Mouse (Mus musculus) lung, adult 2 months (tissue): ENCODE data around the gene Cdk11b. TPM values are rescaled to one million over a fixed set of nuclear protein-coding genes. Genes with fewer than 3 reads are reported as not detected.

ENCODE experiments used
- DNase-seq: peaks from one replicate; pipeline ENCODE4 v3.0.0; 2022
- H3K4me1 ChIP-seq: fragments of 200-500 bp; 2 replicates; pipeline ENCODE4 v1.6.1; 2011; ENCODE audit warnings: low read length; ENCODE audit not compliant: control insufficient read depth, insufficient read depth
- H3K4me3 ChIP-seq: fragments of 200-500 bp; replicated peaks from 2 replicates; pipeline ENCODE3; 2011; ENCODE audit warnings: low read depth, mild to moderate bottlenecking, control low read depth, low read length; ENCODE audit errors: extremely low read depth
- CTCF ChIP-seq: fragments of 200-500 bp; IDR thresholded peaks from 2 replicates; pipeline ENCODE4 v1.5.1; 2011; ENCODE audit warnings: mild to moderate bottlenecking, low read length, control low read depth; ENCODE audit not compliant: insufficient read depth
- POLR2A ChIP-seq: fragments of 200-500 bp; IDR thresholded peaks from 2 replicates; pipeline ENCODE4 v1.6.1; 2011; ENCODE audit warnings: low read depth, mild to moderate bottlenecking, control low read depth, low read length, borderline replicate concordance; ENCODE audit errors: extremely low read depth
- WGBS: fragments of 180-500 bp; shearing (Covaris S2); methylation state at CpG from one replicate; pipeline ENCODE4 v1.1.7; 2018; 5-methylcytosine and 5-hydroxymethylcytosine counted together
- polyA plus RNA-seq: library from polyadenylated mRNA; depleted of rRNA; stranded (reverse); fragments of >200 nt; gene quantifications from 2 replicates; pipeline ENCODE4 v1.2.3, GENCODE M21; 2012; rRNA removed

The Cdk11b gene
- 21.3 and 29.1 TPM in 2 replicates for polyA plus RNA-seq

GRCm38 (mm10) chr4:155624338-155625291, at the start of gene Cdk11b:
TSS of gene Cdk11b (plus strand) at chr4:155624854.
- TF ChIP-seq POLR2A (peak; percentile 93; the same call in 1 of the 2 replicates), CTCF (no peak)
- H3K4me1 ChIP-seq: peaks cover 5% of the 10 kb centered on the region
- under 1% methylated on average over 84 of the region's 84 CpGs for WGBS

DNA sequence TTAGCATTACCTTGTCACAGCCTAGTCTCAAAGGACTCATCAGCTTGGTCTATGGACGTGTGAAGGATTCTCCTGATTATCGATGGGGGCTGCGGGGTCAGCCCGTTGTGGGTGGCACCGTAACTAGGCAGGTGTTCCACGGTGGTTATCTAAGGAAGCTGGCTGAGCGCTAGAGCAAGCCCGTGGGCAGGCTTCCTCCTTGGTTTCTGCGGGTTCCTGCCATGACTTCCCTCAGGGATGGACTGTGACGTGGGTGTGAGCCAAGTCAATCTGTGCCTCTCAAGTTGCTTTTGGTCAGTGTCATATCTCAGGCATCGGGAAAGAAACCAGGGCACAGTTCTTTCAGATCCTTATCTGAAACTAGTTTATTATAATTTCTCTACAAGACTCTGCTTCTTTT, 49.7 kb upstream of the Cdk11b start:
- DNase-seq: no peak
- TF ChIP-seq POLR2A: no peak
- TF ChIP-seq CTCF: no peak
- peaks cover 4% of the 10 kb centered on the region; the same call in 1 of the 2 replicates for H3K4me1 ChIP-seq
- no peak overlapping the region for H3K4me3 ChIP-seq
- 55% methylated on average over 11 of the region's 11 CpGs for WGBS

More at GRCm38 (mm10) chr4:155624338-155625291, at the start of gene Cdk11b:
- DNase-seq: peak; percentile 95
- H3K4me3 ChIP-seq: peak within 1 kb of the TSS; percentile 96

DNA sequence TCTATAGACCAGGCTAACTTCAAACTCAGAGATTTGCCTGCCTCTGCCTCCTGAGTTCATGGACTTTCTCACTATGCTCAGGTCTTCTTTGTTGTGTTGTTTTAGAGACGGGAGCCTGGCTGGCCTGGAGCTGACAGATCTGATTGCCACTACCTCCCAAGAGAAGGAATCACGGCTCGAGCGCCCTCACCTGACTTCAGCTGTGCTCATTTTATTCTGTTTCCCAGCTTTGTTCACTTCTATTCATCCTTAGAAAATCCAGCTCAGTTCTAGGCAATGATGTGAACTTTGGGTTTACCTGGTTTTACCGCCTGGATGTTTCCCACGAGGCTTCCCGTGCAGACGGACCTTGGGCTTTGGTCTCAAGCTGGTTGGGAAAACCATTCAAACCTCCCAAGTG, 49.1 kb upstream of the Cdk11b start:
- H3K4me3 ChIP-seq: no peak overlapping the region
- DNase-seq: no peak
- peaks cover 4% of the 10 kb centered on the region; the same call in 1 of the 2 replicates for H3K4me1 ChIP-seq
- WGBS: 88% methylated on average over 8 of the region's 8 CpGs
- TF ChIP-seq POLR2A: no peak
- no peak for TF ChIP-seq CTCF

GRCm38 (mm10) chr4:155577132-155577531, 47.5 kb upstream of the Cdk11b start:
- 88% methylated on average over 9 of the region's 9 CpGs for WGBS

GRCm38 (mm10) chr4:155577741-155578140, 46.9 kb upstream of the Cdk11b start:
- TF ChIP-seq CTCF (no peak), POLR2A (no peak)
- no peaks in the 10 kb centered on the region; the same call in 1 of the 2 replicates for H3K4me1 ChIP-seq
- DNase-seq: no peak
- 87% methylated on average over 5 of the region's 5 CpGs for WGBS
- H3K4me3 ChIP-seq: no peak overlapping the region

More at GRCm38 (mm10) chr4:155577132-155577531, 47.5 kb upstream of the Cdk11b start:
- TF ChIP-seq POLR2A: no peak
- no peak for TF ChIP-seq CTCF
- no peaks in the 10 kb centered on the region; the same call in 1 of the 2 replicates for H3K4me1 ChIP-seq
- no peak overlapping the region for H3K4me3 ChIP-seq
- no peak for DNase-seq

DNA sequence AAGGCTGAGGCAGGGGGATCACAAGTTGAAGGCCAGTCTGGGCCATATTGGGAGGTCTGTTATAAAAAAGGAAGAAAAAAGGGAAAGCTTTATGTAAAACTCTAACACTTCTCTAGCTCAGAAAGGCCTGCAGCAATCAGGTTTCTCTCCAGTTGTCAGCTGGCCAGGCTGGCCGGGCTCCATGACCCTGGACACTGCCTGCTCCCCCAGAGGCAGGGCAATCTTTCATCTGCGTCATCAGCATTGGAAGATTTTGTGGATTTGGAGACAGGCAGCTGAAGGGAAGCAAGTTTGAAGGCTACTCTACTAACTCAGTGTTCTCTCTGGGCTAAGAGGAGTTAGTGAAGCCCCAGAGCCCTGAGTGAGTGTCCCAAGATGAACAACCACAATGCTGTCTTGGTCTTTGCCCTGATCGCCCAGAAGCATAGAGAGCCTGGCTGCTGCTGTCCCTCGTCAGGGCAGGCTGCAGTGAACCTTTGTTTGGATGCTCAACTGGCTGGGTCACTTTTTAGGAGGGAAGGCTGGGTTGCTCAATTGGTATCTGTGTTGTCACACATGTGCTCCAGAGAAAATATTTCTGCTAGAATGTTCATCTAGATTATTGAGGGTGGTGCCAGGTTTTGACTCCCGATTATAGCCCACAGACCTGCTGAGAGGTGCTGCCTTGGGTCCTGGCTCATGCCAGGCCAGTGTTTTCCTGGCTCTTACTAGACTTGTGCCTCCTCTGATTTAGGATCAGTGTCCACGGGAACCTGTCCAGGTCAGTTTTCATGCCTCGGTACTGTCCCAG, 46.1 kb upstream of the Cdk11b start:
- TF ChIP-seq POLR2A (no peak), CTCF (no peak)
- Histone ChIP-seq H3K4me1 (no peaks in the 10 kb centered on the region; the same call in 1 of the 2 replicates), H3K4me3 (no peak overlapping the region)
- DNase-seq: no peak
- 77% methylated on average over 7 of the region's 7 CpGs for WGBS

GRCm38 (mm10) chr4:155580420-155580819, 44.2 kb upstream of the Cdk11b start:
- TF ChIP-seq CTCF (peak; percentile 70), POLR2A (no peak)
- Histone ChIP-seq H3K4me3 (no peak overlapping the region), H3K4me1 (no peaks in the 10 kb centered on the region; the same call in 1 of the 2 replicates)
- WGBS: 28% methylated on average over 1 of the region's 1 CpGs
- peak; percentile 55 for DNase-seq

GRCm38 (mm10) chr4:155582279-155582905, 42.3 kb upstream of the Cdk11b start:
- H3K4me1 ChIP-seq: no peaks in the 10 kb centered on the region; the same call in 1 of the 2 replicates
- TF ChIP-seq POLR2A (no peak), CTCF (no peak)
- no peak overlapping the region for H3K4me3 ChIP-seq
- WGBS: 89% methylated on average over 6 of the region's 6 CpGs
- DNase-seq: no peak

DNA sequence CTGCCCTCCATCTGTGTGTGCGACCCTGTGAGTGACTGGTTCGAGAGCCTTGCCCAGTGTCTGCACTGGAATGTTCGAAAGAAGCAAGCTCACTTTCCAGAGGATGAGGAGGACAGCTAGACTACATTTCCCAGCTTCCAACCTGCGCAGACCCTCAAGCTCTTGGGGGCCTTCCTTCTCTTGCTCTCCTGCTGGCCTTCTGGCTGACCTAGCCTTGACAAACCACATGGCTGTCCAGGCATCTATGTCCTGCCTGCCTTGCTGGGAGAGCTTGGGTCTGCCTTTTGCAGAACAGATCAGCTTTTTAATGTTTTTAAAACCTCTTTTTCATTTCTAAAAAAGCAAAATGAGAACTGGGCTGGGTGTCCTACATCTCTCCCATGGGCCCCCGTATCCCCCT, 35.3 kb upstream of the Cdk11b start:
- H3K4me3 ChIP-seq: no peak overlapping the region
- no peak for TF ChIP-seq POLR2A
- no peak for TF ChIP-seq CTCF
- no peak for DNase-seq
- no peaks in the 10 kb centered on the region for H3K4me1 ChIP-seq
- 96% methylated on average over 5 of the region's 5 CpGs for WGBS
